Mouse (Mus musculus): ENCODE measurements at regions not wholly inside any gene's neighbourhood (a gene's known extent, or its start where the extent isn't known, plus 50 kb on each side); places are given as distances from the start of the nearest gene placed in this dataset.

GRCm38 (mm10) chr8:89755951-89756350 is 592.2 kb downstream of the Tox3 start:
- no peak for DNase-seq (ENCODE audit: low spot score)
- no peak overlapping the region for H3K9ac ChIP-seq (replicated peaks; ENCODE audit: low read depth, low read length)
- no peaks in the 10 kb centered on the region for H3K36me3 ChIP-seq (replicated peaks; ENCODE audit: control insufficient read depth, insufficient read depth, low read length)
- H3K27ac ChIP-seq (ENCODE audit: low read depth) = no peak overlapping the region
- no peaks in the 10 kb centered on the region for H3K4me1 ChIP-seq (ENCODE audit: control insufficient read depth, insufficient read depth)
- H3K9me3 ChIP-seq (replicated peaks; ENCODE audit: control insufficient read depth, low read length) = no peaks in the 10 kb centered on the region
- H3K27me3 ChIP-seq (ENCODE audit: control insufficient read depth, insufficient read depth, low read length) = no peaks in the 10 kb centered on the region
- WGBS = 38% methylated on average over 3 of the region's 3 CpGs
- no peak overlapping the region for H3K4me3 ChIP-seq (ENCODE audit: low read depth, low read length)
- no peak for ATAC-seq (ENCODE audit: insufficient read depth, low read depth)
- TF ChIP-seq EP300 (IDR thresholded peaks at IDR 0.05; ENCODE audit: low read depth) = no peak
- H3K4me2 ChIP-seq (ENCODE audit: low read depth, low read length) = no peak overlapping the region

- Histone ChIP-seq H3K9ac (replicated peaks; ENCODE audit: low read depth, low read length) (no peak overlapping the region), H3K4me1 (ENCODE audit: control insufficient read depth, insufficient read depth) (no peaks in the 10 kb centered on the region), H3K4me2 (ENCODE audit: low read depth, low read length) (no peak overlapping the region), H3K27ac (ENCODE audit: low read depth) (no peak overlapping the region), H3K36me3 (replicated peaks; ENCODE audit: control insufficient read depth, insufficient read depth, low read length) (no peaks in the 10 kb centered on the region), H3K4me3 (ENCODE audit: low read depth, low read length) (no peak overlapping the region), H3K27me3 (ENCODE audit: control insufficient read depth, insufficient read depth, low read length) (no peaks in the 10 kb centered on the region), H3K9me3 (replicated peaks; ENCODE audit: control insufficient read depth, low read length) (no peaks in the 10 kb centered on the region)
- ATAC-seq (ENCODE audit: insufficient read depth, low read depth) (no peak), DNase-seq (ENCODE audit: low spot score) (no peak)
- 86% methylated on average over 3 of the region's 3 CpGs for WGBS
- TF ChIP-seq EP300 (IDR thresholded peaks at IDR 0.05; ENCODE audit: low read depth) (no peak), CTCF (IDR thresholded peaks at IDR 0.05; ENCODE audit: low read depth) (no peak)
These were observed 596.9 kb downstream of the Tox3 start for GRCm38 (mm10) chr8:89751201-89751600.

- H3K9me3 ChIP-seq (replicated peaks; ENCODE audit: control insufficient read depth, low read length) = no peaks in the 10 kb centered on the region
- H3K27ac ChIP-seq (ENCODE audit: low read depth) = no peak overlapping the region
- 66% methylated on average over 4 of the region's 4 CpGs for WGBS
- no peak for DNase-seq (ENCODE audit: low spot score)
- H3K4me1 ChIP-seq (ENCODE audit: control insufficient read depth, insufficient read depth) = no peaks in the 10 kb centered on the region
- no peaks in the 10 kb centered on the region for H3K36me3 ChIP-seq (replicated peaks; ENCODE audit: control insufficient read depth, insufficient read depth, low read length)
- no peak overlapping the region for H3K4me2 ChIP-seq (ENCODE audit: low read depth, low read length)
- no peak for TF ChIP-seq CTCF (IDR thresholded peaks at IDR 0.05; ENCODE audit: low read depth)
- TF ChIP-seq EP300 (IDR thresholded peaks at IDR 0.05; ENCODE audit: low read depth) = no peak
- ATAC-seq (ENCODE audit: insufficient read depth, low read depth) = no peak
- no peak overlapping the region for H3K4me3 ChIP-seq (ENCODE audit: low read depth, low read length)
- no peaks in the 10 kb centered on the region for H3K27me3 ChIP-seq (ENCODE audit: control insufficient read depth, insufficient read depth, low read length)
- H3K9ac ChIP-seq (replicated peaks; ENCODE audit: low read depth, low read length) = no peak overlapping the region
These were observed 600.4 kb downstream of the Tox3 start for GRCm38 (mm10) chr8:89747726-89748125.

GRCm38 (mm10) chr8:89744267-89745028 is 603.7 kb downstream of the Tox3 start:
- Histone ChIP-seq H3K4me3 (ENCODE audit: low read depth, low read length) (no peak overlapping the region), H3K27me3 (ENCODE audit: control insufficient read depth, insufficient read depth, low read length) (no peaks in the 10 kb centered on the region), H3K4me1 (ENCODE audit: control insufficient read depth, insufficient read depth) (no peaks in the 10 kb centered on the region), H3K9me3 (replicated peaks; ENCODE audit: control insufficient read depth, low read length) (no peaks in the 10 kb centered on the region), H3K36me3 (replicated peaks; ENCODE audit: control insufficient read depth, insufficient read depth, low read length) (no peaks in the 10 kb centered on the region), H3K9ac (replicated peaks; ENCODE audit: low read depth, low read length) (no peak overlapping the region), H3K27ac (ENCODE audit: low read depth) (no peak overlapping the region), H3K4me2 (ENCODE audit: low read depth, low read length) (no peak overlapping the region)
- WGBS = 73% methylated on average over 11 of the region's 11 CpGs
- TF ChIP-seq EP300 (IDR thresholded peaks at IDR 0.05; ENCODE audit: low read depth) = no peak
- DNase-seq (ENCODE audit: low spot score) (no peak), ATAC-seq (ENCODE audit: insufficient read depth, low read depth) (no peak)

GRCm38 (mm10) chr8:89738657-89739056 is 609.5 kb downstream of the Tox3 start:
- Histone ChIP-seq H3K4me3 (ENCODE audit: low read depth, low read length) (no peak overlapping the region), H3K27me3 (ENCODE audit: control insufficient read depth, insufficient read depth, low read length) (no peaks in the 10 kb centered on the region), H3K4me2 (ENCODE audit: low read depth, low read length) (no peak overlapping the region), H3K9ac (replicated peaks; ENCODE audit: low read depth, low read length) (no peak overlapping the region), H3K9me3 (replicated peaks; ENCODE audit: control insufficient read depth, low read length) (no peaks in the 10 kb centered on the region), H3K27ac (ENCODE audit: low read depth) (no peak overlapping the region), H3K4me1 (ENCODE audit: control insufficient read depth, insufficient read depth) (no peaks in the 10 kb centered on the region), H3K36me3 (replicated peaks; ENCODE audit: control insufficient read depth, insufficient read depth, low read length) (no peaks in the 10 kb centered on the region)
- DNase-seq (ENCODE audit: low spot score) = no peak
- TF ChIP-seq EP300 (IDR thresholded peaks at IDR 0.05; ENCODE audit: low read depth) (no peak), CTCF (IDR thresholded peaks at IDR 0.05; ENCODE audit: low read depth) (no peak)
- WGBS = 84% methylated on average over 3 of the region's 3 CpGs
- no peak for ATAC-seq (ENCODE audit: insufficient read depth, low read depth)

GRCm38 (mm10) chr8:89737636-89738035 is 610.5 kb downstream of the Tox3 start:
- no peaks in the 10 kb centered on the region for H3K9me3 ChIP-seq (replicated peaks; ENCODE audit: control insufficient read depth, low read length)
- H3K4me3 ChIP-seq (ENCODE audit: low read depth, low read length) = no peak overlapping the region
- no peak overlapping the region for H3K9ac ChIP-seq (replicated peaks; ENCODE audit: low read depth, low read length)
- no peaks in the 10 kb centered on the region for H3K36me3 ChIP-seq (replicated peaks; ENCODE audit: control insufficient read depth, insufficient read depth, low read length)
- no peak overlapping the region for H3K4me2 ChIP-seq (ENCODE audit: low read depth, low read length)
- H3K27ac ChIP-seq (ENCODE audit: low read depth) = no peak overlapping the region
- no peak for TF ChIP-seq CTCF (IDR thresholded peaks at IDR 0.05; ENCODE audit: low read depth)
- TF ChIP-seq EP300 (IDR thresholded peaks at IDR 0.05; ENCODE audit: low read depth) = no peak
- DNase-seq (ENCODE audit: low spot score) = no peak
- ATAC-seq (ENCODE audit: insufficient read depth, low read depth) = no peak
- H3K4me1 ChIP-seq (ENCODE audit: control insufficient read depth, insufficient read depth) = no peaks in the 10 kb centered on the region
- WGBS = 61% methylated on average over 1 of the region's 1 CpGs
- H3K27me3 ChIP-seq (ENCODE audit: control insufficient read depth, insufficient read depth, low read length) = no peaks in the 10 kb centered on the region

Measured in heart, postnatal 0 days (tissue).